Mouse (Mus musculus): ENCODE measurements around the gene Tmbim6. TPM values are rescaled to one million over a fixed set of nuclear protein-coding genes. Genes with fewer than 3 reads are reported as not detected.
"Not testable (repeated sequence)": the region's sequence is repeated elsewhere in the genome, so short reads cannot be mapped to it uniquely, and the experiment has no call there.

The Tmbim6 gene
- polyA plus RNA-seq, 1 experiment from 2014 or later, result 233 TPM

DNA sequence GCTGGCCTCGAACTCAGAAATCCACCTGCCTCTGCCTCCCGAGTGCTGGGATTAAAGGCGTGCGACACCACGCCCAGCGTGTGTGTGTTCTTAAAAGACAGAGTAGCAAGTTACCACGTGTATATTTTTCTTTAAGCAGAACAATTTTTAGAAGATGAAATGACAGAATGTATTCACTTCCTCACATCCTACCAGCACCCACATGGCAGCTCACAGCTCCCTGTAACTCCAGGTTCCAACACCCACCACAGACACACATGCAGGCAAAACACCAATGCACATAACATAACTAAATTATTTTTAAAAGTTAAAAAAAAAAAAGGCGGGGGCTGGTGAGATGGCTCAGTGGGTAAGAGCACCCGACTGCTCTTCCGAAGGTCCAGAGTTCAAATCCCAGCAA, 53.5 kb downstream of the Tmbim6 start:
- not testable (repeated sequence) for DNase-seq; ATAC-seq (ENCODE audit: low FRiP score, low TSS enrichment); H3K27ac ChIP-seq (replicated peaks; ENCODE audit: low read depth, low read length); H3K4me1 ChIP-seq (ENCODE audit: control insufficient read depth, insufficient read depth, low read length); H3K4me2 ChIP-seq (ENCODE audit: low read length); H3K36me3 ChIP-seq (ENCODE audit: control insufficient read depth, insufficient read depth, low read length); H3K27me3 ChIP-seq (ENCODE audit: control insufficient read depth, insufficient read depth, low read length); H3K9me3 ChIP-seq (ENCODE audit: control insufficient read depth, low read length); H3K9ac ChIP-seq (replicated peaks; ENCODE audit: low read length); H3K4me3 ChIP-seq (replicated peaks; ENCODE audit: low read depth, low read length)
- WGBS, result 91% methylated on average over 10 of the region's 10 CpGs

DNA sequence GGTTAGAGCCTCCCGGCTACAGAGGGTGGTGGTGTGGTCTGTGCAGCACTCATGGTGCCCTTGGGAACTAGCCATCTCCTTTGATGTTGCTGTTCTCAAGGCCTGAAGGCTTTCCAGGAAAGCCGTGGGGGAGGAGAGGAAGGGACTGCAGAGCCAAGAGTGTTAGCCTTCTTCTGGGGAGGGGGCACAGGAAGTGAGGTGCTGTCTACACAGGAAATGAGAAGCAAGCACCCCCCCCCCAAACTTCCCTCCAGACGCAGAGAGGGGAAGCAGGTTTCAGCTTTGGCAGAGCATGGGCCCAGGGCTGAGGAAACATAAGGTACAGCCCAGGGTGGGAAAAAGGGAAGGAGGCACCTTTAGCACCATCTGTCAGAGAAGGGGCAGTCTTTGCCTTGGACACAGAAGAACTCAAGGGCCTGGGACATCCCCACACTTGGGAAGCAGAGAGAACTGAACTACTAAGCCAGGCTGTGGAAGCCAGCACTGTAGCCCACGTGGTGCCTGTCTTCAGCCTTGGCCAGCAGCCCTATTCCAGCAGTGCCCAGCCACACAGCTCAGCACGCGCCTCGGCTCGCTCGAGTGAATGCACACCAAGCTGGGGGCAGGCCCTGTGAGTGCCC, 56.6 kb downstream of the Tmbim6 start:
- H3K4me2 ChIP-seq (ENCODE audit: low read length), result no peak overlapping the region
- DNase-seq (no peak), ATAC-seq (ENCODE audit: low FRiP score, low TSS enrichment) (no peak)
- 83% methylated on average over 9 of the region's 9 CpGs for WGBS
- H3K9ac ChIP-seq (replicated peaks; ENCODE audit: low read length), result no peak overlapping the region
- no peaks in the 10 kb centered on the region for H3K9me3 ChIP-seq (ENCODE audit: control insufficient read depth, low read length)
- H3K36me3 ChIP-seq (ENCODE audit: control insufficient read depth, insufficient read depth, low read length), result peaks cover 5% of the 10 kb centered on the region
- peaks cover 16% of the 10 kb centered on the region; the same call in 1 of the 2 replicates for H3K4me1 ChIP-seq (ENCODE audit: control insufficient read depth, insufficient read depth, low read length)
- H3K27me3 ChIP-seq (ENCODE audit: control insufficient read depth, insufficient read depth, low read length), result no peaks in the 10 kb centered on the region
- H3K27ac ChIP-seq (replicated peaks; ENCODE audit: low read depth, low read length), result no peak overlapping the region; the same call in 1 of the 2 replicates
- no peak overlapping the region for H3K4me3 ChIP-seq (replicated peaks; ENCODE audit: low read depth, low read length)

DNA sequence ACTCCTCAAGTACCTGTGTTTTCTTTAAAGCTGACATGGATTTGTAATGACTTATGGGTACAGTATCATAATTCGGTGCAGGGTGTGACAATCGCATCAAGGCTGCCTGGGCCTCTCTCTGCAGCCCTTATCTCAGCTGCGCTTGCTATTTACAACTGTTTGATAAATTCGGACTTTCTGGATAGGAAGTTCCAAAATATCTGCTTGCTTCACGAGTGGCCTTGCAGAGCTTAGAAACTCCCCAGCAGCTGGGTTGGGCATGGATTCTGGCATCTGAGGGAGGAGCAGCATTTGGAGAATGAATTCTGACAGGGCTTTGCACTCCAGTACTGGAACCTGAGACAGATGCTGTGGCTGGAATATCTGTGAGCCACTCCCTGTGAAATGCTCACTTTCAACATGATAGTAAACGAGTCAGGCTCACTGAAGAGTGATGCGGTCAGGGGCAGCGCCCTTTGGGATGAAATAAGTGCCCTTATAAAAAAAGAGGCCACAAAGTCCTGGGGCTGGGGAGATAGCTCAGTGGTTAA, 57.1 kb downstream of the Tmbim6 start:
- Histone ChIP-seq H3K4me3 (replicated peaks; ENCODE audit: low read depth, low read length) (no peak overlapping the region), H3K36me3 (ENCODE audit: control insufficient read depth, insufficient read depth, low read length) (peaks cover 5% of the 10 kb centered on the region), H3K9me3 (ENCODE audit: control insufficient read depth, low read length) (no peaks in the 10 kb centered on the region), H3K4me1 (ENCODE audit: control insufficient read depth, insufficient read depth, low read length) (peaks cover 17% of the 10 kb centered on the region; the same call in 1 of the 2 replicates), H3K4me2 (ENCODE audit: low read length) (no peak overlapping the region), H3K27me3 (ENCODE audit: control insufficient read depth, insufficient read depth, low read length) (no peaks in the 10 kb centered on the region), H3K9ac (replicated peaks; ENCODE audit: low read length) (no peak overlapping the region), H3K27ac (replicated peaks; ENCODE audit: low read depth, low read length) (no peak overlapping the region; the same call in 1 of the 2 replicates)
- ATAC-seq (ENCODE audit: low FRiP score, low TSS enrichment) (no peak), DNase-seq (no peak)
- 94% methylated on average over 8 of the region's 8 CpGs for WGBS

DNA sequence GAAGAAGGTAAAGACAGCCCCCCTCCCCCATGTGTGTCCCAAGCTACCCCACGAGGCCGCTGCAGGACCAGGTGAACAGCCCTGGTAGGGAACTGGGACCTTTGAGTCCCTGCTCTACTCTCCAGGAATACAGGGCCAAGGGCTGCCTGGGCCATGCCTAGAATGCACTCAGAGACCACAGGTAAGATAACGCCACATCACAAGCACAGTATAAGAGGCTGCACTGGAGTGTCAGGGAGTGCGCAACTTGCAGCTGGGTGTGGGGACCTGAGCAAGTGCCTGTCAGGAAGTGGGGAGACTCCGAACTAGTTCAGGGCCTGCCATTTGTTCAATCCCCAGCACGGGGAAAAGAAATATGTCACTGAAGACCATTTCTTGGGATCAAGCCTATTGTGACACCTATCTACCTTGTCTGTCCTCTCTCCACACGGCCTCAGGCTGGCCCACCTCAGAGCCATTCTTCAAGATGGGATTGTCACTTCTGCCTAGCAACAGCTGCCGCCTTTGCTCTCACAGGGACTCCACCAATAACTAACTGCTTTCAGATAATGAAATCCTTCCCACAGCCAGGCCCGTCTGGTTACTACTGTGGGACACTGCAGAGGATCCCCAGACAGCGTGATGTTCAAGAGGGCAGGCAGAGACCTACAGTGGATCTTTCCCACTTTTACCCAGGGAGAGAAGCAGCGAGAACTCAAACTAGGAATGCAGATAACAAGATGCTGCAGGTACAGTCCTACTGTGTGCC, 60.6 kb downstream of the Tmbim6 start:
- peaks cover 5% of the 10 kb centered on the region for H3K36me3 ChIP-seq (ENCODE audit: control insufficient read depth, insufficient read depth, low read length)
- no peaks in the 10 kb centered on the region for H3K9me3 ChIP-seq (ENCODE audit: control insufficient read depth, low read length)
- no peak overlapping the region for H3K4me2 ChIP-seq (ENCODE audit: low read length)
- no peaks in the 10 kb centered on the region for H3K27me3 ChIP-seq (ENCODE audit: control insufficient read depth, insufficient read depth, low read length)
- H3K4me1 ChIP-seq (ENCODE audit: control insufficient read depth, insufficient read depth, low read length), result peaks cover 32% of the 10 kb centered on the region
- H3K4me3 ChIP-seq (replicated peaks; ENCODE audit: low read depth, low read length), result no peak overlapping the region
- no peak overlapping the region; the same call in 1 of the 2 replicates for H3K9ac ChIP-seq (replicated peaks; ENCODE audit: low read length)
- no peak overlapping the region for H3K27ac ChIP-seq (replicated peaks; ENCODE audit: low read depth, low read length)
- ATAC-seq (ENCODE audit: low FRiP score, low TSS enrichment) (no peak), DNase-seq (no peak)
- 73% methylated on average over 11 of the region's 11 CpGs for WGBS

DNA sequence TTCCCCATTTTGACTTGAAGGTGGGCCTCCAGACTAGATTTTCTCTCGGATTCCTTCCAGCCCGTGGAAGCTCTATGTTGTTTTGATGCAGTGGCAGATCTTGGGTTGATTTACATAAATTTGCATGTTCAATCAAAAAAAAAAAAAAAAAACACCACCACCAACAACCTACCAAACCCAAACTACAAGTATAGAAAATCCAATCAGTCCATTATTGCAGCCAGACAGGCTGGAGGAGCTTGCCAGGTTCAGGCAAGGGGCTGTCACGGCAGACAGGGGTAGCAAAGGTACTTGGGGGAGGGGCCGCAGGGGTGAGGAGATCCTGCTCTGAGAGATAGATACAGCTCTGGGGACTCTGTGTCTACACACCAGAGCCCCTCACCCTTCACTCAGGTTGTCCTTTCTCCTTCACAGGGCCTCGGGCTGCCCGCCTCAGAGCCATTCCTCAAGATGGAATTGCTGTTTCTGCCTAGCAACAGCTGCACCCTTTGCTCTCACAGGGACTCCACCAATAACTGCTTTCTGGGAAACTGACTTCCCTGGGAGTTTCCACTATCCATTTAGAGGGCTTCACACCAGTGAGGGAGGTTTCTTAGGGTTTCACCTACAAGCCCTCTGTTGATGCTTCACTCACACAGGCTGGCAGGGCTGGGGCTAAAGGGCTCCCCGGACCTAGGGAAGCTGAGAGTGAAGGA, 62.0 kb downstream of the Tmbim6 start:
- no peak overlapping the region for H3K4me3 ChIP-seq (replicated peaks; ENCODE audit: low read depth, low read length)
- H3K36me3 ChIP-seq (ENCODE audit: control insufficient read depth, insufficient read depth, low read length), result peaks cover 2% of the 10 kb centered on the region; the same call in 1 of the 2 replicates
- no peaks in the 10 kb centered on the region for H3K27me3 ChIP-seq (ENCODE audit: control insufficient read depth, insufficient read depth, low read length)
- no peak overlapping the region for H3K9ac ChIP-seq (replicated peaks; ENCODE audit: low read length)
- no peak overlapping the region for H3K4me2 ChIP-seq (ENCODE audit: low read length)
- H3K27ac ChIP-seq (replicated peaks; ENCODE audit: low read depth, low read length), result no peak overlapping the region
- 78% methylated on average over 7 of the region's 7 CpGs for WGBS
- no peak for ATAC-seq (ENCODE audit: low FRiP score, low TSS enrichment)
- H3K9me3 ChIP-seq (ENCODE audit: control insufficient read depth, low read length), result no peaks in the 10 kb centered on the region
- DNase-seq, result no peak
- peaks cover 35% of the 10 kb centered on the region for H3K4me1 ChIP-seq (ENCODE audit: control insufficient read depth, insufficient read depth, low read length)

DNA sequence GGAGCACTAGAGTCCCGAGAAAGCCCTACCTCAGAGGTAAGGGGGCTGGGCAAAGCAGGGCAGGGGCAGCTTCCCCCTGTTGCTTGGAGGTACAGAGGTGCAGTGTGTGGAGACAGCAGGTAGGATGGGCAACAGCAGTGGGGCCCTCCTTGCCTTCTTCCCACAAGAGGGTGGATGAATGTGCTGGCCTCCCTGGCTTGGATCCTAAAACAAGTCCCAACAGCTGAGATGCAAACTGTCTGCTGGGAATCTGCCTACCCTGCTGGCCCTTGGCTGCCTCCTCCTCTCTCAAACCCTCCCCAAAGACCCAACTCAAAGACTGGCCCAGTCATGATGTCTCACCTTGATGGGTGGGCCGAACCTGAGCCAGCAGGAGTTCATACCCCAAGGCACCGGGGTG, 62.7 kb downstream of the Tmbim6 start:
- DNase-seq, result no peak
- no peak for ATAC-seq (ENCODE audit: low FRiP score, low TSS enrichment)
- Histone ChIP-seq H3K27ac (replicated peaks; ENCODE audit: low read depth, low read length) (no peak overlapping the region), H3K9me3 (ENCODE audit: control insufficient read depth, low read length) (no peaks in the 10 kb centered on the region), H3K27me3 (ENCODE audit: control insufficient read depth, insufficient read depth, low read length) (no peaks in the 10 kb centered on the region), H3K9ac (replicated peaks; ENCODE audit: low read length) (no peak overlapping the region; the same call in 1 of the 2 replicates), H3K4me3 (replicated peaks; ENCODE audit: low read depth, low read length) (no peak overlapping the region; the same call in 1 of the 2 replicates), H3K4me2 (ENCODE audit: low read length) (peak overlapping the region; percentile 84), H3K4me1 (ENCODE audit: control insufficient read depth, insufficient read depth, low read length) (peaks cover 35% of the 10 kb centered on the region), H3K36me3 (ENCODE audit: control insufficient read depth, insufficient read depth, low read length) (peaks cover 2% of the 10 kb centered on the region; the same call in 1 of the 2 replicates)
- 84% methylated on average over 3 of the region's 3 CpGs for WGBS

DNA sequence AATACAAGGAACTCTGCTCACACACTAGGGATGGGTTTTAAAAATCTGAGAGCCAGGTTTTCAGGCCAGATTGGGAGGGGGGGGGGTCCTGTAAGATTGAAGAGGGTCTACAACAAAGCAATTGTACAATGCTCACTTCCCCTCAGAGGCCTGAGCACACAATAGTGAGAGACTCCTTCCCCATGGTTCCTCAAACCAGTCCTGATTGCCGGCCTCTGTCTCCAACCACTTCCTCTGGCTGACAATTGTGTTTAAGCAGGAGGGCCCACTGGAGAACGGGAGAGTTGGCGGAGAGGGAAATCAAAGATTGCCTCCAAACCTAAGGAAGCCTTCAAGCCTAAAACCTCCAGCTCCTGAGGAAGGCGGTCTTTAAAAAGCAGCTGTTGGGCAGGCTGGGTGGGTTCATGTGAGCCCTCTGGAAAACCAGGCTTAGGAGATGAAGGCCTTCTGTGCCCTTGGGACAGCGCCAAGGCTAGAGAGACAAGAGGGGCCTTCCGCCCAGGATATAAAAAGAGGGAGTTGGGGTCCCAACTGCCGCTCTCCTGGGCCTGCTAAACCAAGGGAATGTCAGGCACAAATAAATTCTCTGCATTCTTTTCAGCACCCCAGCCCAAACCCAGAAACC, 63.8 kb downstream of the Tmbim6 start:
- Histone ChIP-seq H3K27ac (replicated peaks; ENCODE audit: low read depth, low read length) (peak overlapping the region; percentile 89), H3K36me3 (ENCODE audit: control insufficient read depth, insufficient read depth, low read length) (peaks cover 2% of the 10 kb centered on the region; the same call in 1 of the 2 replicates), H3K4me3 (replicated peaks; ENCODE audit: low read depth, low read length) (peak overlapping the region; percentile 87), H3K9ac (replicated peaks; ENCODE audit: low read length) (peak overlapping the region; percentile 74), H3K27me3 (ENCODE audit: control insufficient read depth, insufficient read depth, low read length) (no peaks in the 10 kb centered on the region), H3K9me3 (ENCODE audit: control insufficient read depth, low read length) (no peaks in the 10 kb centered on the region), H3K4me2 (ENCODE audit: low read length) (peak overlapping the region; percentile 84), H3K4me1 (ENCODE audit: control insufficient read depth, insufficient read depth, low read length) (peaks cover 35% of the 10 kb centered on the region)
- no peak for ATAC-seq (ENCODE audit: low FRiP score, low TSS enrichment)
- whole genome bisulfite sequencing, result 14% methylated on average over 7 of the region's 7 CpGs
- peak; percentile 51 for DNase-seq

DNA sequence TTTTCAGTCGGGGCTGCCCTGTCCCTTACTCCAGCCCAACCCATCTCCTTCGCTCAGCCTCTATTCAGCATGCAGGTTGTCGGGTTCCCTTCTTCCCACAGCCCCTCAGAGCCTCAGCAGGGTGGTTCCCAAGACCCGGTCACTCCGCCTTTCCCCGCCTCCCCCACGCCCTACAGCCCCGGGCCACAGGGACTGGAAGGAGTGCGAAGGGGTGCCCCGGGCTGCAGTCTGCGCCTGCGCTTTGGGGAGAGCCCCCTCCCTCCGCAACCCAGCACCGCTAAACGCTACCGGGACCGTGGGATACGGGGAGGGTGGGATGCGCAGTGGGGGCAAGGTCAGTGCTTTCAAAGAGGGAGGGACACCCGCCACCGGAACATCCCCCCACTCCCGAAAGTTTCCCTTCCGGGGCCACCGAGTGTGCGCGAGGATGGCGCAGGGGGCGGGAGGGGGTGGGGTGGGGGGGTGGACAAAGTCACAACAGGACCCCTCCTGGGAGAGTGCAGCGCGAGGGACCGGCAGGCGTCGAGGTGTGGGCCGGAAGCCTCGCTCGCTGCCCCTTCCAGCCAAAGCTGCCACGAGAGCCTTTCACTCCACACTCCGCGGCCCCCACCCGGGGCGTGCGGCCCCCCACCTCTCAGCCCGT, 64.4 kb downstream of the Tmbim6 start:
- H3K4me1 ChIP-seq (ENCODE audit: control insufficient read depth, insufficient read depth, low read length), result peaks cover 35% of the 10 kb centered on the region

More for the DNA sequence above, 64.4 kb downstream of the Tmbim6 start:
- Histone ChIP-seq H3K27ac (replicated peaks; ENCODE audit: low read depth, low read length) (peak overlapping the region; percentile 89), H3K4me3 (replicated peaks; ENCODE audit: low read depth, low read length) (peak overlapping the region; percentile 87), H3K4me2 (ENCODE audit: low read length) (peak overlapping the region; percentile 84), H3K36me3 (ENCODE audit: control insufficient read depth, insufficient read depth, low read length) (peaks cover 2% of the 10 kb centered on the region; the same call in 1 of the 2 replicates), H3K9ac (replicated peaks; ENCODE audit: low read length) (peak overlapping the region; percentile 74), H3K27me3 (ENCODE audit: control insufficient read depth, insufficient read depth, low read length) (no peaks in the 10 kb centered on the region), H3K9me3 (ENCODE audit: control insufficient read depth, low read length) (no peaks in the 10 kb centered on the region)
- peak; percentile 77 for ATAC-seq (ENCODE audit: low FRiP score, low TSS enrichment)
- DNase-seq, result peak; percentile 81
- WGBS, result under 1% methylated on average over 41 of the region's 43 CpGs

Measured in midbrain, embryonic 14.5 days (tissue).